Mouse (Mus musculus): Measurements from ENCODE around the gene Psma4.

Psma4 gene

DNA sequence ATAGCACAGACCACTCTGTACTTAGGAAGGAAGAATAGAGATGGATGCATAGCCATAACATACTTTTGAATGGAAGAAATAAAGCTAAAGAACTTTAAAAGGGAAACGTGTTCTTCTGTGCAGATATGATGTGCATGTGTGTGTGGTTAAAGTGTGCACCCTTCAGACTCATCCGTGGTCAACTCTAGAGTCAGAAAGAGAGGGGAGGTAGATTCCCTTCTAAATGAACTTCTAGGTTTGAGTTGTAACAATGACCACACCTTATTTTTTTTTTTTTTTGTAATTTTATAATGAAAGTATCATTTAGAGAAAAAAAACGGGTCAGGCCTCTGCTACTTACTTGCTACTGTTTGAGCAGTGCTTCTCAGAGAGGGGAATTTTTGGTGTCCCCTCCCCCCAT, 39.8 kb downstream of the Psma4 start:
- no peak for DNase-seq (ENCODE audit: low spot score in 2 of 2)

- DNase-seq (ENCODE audit: low spot score in 2 of 2) = no peak
Observed at GRCm38 (mm10) chr9:54994381-54994780, 43.8 kb downstream of the Psma4 start.

DNA sequence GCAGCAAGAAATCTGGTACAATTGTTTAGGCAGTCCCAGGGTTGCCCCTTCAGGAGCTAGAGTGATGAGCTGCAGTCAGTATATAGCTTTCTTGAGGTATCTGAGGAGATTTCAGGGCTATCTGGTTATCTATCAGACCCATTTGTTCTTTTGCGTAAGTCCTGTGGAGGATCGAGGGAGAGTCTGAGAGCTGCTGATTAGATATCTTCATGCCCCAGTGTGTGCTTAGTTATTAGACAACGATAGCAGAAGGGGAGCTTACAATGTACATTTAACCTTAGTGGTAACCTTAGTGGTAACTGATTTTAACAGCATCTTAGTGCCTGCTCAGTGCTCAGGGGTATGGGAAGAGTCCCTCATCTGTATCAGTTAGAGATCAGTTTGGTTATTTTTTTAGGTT, 45.1 kb downstream of the Psma4 start:
- DNase-seq (ENCODE audit: low spot score in 2 of 2) = no peak

DNA sequence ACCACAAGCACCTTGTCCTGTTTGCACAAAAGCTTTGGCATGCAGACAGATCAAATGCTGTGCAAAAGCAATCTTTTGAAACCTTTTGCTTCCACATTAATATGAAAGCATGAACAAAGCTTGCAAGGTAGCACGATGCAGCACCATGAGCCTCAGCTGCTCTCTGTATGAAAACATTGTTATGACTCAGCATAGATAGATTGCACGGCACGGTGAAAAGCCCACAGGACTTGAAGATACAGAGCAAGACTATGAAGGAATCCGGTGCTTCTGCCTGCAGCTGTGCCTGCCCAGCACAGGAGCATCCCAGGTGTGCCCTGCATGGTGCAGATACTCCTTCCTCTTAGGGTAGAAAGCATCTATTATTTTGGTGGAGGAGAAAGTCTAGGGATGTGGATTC, 53.0 kb downstream of the Psma4 start:
- no peak for DNase-seq (ENCODE audit: low spot score in 2 of 2)

Measured in spleen, postnatal 14 days (tissue).